Mouse (Mus musculus) hematopoietic stem cell, adult 5-6 weeks (primary cell): ENCODE measurements around the gene Mtch1. TPM values are rescaled to one million over a fixed set of nuclear protein-coding genes. Genes with fewer than 3 reads are reported as not detected.

Experiments used
- ATAC-seq, 2 experiments: fragments of 125-278 bp in 1 of 2; replicated peaks in 1 of 2; 2 replicates each; pipeline ENCODE4 v1.8.0; 2016 to 2017; ENCODE audit warnings: inconsistent platforms in 2 of 2, mild to moderate bottlenecking in 2 of 2, moderate number of reproducible peaks in 2 of 2, low read depth in 1 of 2, moderate TSS enrichment in 1 of 2; ENCODE audit not compliant: low FRiP score in 2 of 2, poor library complexity in 2 of 2, severe bottlenecking in 2 of 2, insufficient read depth in 1 of 2, low TSS enrichment in 1 of 2
- total RNA-seq: library from RNA; stranded (forward); fragments of 172-1452, 232-1000 nt; gene quantifications from 2 replicates; pipeline ENCODE4 v1.2.3, GENCODE M21; 2017

Mtch1 gene
- total RNA-seq, 1 experiment from 2014 or later = 60.6 TPM

DNA sequence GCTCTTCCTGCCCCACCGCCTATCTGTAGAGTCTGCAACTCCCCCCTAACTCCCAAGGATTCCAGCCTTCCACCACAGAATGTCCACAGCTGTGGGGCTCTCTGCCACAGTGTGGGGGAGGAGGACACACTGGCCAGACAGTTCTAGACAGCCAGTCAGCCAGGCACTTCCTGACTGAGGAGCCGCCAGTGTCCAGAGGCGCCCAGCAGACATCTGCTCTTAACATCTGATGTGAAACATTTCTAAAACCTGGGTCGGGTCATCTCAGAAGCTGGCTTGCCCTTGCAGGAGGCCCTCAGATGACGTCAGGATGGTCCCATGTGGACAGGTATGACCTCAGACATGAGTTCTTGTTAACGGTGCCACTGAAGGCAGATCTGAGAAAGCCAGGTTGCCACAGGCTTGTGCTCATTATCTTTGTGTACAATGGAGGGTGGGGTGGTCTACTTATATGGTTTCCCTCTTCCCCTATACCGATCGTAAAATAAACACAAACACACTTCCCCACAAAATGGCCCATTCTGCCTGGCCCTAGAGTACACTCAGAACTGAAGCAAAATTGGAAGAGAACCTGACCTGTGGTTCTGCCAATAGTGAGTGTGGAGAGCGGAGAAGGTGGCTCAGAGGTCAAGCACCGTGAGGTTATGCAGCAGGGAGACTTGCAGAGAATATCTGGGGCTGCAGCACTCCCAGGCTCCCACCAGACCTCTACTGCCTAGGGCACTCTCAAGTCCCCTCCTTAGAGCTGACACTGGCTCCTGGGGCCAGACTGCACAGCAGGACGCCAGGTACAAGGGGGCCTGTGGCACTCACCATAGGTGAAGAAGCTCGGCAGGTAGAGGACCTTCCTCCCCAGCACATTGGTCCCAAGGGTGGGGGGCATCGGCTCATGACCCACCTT, 5.5 kb downstream of the Mtch1 start:
- no peak for ATAC-seq

DNA sequence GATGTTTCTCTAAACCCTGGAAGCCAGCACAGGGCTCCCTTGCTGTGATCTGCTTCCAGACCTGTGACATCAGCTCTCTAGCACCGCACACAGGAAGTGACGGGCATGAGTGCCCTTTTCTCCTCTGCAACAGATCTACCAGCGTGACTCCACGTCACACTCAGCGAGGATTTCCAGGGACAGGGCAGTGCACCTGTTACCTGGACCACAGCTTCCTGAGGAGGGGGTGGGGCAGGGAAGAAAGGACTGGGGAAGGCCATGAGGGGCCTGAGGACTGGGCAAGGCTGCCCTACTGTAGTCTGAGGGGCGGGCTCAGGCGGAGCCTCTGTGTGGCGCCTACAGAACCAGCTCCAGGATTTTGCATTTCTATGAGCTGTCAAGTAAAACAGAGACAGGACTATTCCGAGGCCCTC, 6.1 kb downstream of the Mtch1 start:
- peak; percentile 75 to 81 for ATAC-seq

DNA sequence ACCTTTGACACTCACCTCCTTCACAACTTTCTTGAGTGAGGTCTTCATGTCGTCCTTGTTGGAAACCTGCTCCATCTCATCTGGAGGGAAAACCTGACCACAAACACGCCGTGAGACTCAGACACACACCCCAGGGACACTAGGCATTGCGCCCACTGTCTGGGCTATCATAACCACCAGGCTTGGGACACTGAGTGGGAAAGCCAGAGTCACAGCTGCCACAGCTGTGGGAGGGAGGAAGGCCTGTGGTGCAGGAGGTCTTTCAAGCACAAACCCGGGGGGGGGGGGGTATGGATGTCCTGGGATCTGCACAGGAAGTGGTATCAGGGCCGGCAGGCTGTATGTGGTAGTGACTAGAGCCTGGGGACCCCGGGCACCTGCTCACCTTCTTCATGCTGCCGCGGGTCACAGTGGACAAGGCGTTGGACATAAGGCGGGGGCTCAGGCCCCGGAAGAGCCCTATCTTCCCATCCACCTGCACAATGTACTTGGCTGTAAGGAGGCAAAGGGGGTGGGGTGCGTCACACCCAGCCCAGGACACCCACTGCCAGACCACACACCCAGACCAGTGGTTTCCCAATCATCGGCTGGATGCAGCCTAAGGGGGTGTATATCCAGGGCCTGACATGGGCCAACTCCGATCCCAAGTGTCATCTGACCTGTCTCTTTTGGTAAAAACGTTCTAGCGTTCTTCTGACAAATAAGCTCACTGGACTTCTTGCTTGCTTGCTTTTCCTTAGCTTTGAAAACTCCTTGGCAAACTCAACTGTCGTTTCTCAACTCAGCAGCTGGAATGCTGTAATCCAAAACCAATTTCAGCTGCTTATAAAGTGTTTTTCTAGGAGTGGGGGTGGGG, 7.1 kb downstream of the Mtch1 start:
- ATAC-seq = no peak

DNA sequence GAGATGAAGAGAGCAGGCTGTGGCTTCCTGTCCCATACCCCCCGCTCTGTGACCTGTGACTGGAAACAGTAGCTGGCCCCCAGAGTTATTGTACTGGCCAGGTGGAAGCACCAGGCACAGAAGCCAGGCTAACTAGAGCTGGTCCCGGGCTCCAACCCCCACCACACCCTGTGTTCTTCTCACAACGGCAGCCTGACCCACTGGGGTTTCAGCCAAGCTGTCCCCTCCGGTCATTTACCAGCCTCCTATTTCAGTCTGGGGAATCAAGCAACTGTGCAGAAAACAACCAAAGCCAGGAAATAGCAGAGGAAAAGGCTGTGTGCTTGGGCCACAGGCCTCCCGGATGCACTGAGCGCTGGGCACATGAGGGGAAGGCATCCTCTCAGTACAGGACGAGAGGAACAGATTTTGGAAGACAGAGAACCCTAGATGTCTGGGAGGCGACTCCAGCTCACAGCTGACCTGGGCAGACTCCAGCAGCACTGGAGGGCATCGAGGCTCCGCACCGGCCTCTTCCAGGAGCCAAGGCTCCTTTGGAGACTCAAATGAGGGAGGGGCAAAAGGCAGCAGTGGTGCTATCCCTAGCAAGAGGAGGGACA, 8.5 kb downstream of the Mtch1 start:
- no peak for ATAC-seq

DNA sequence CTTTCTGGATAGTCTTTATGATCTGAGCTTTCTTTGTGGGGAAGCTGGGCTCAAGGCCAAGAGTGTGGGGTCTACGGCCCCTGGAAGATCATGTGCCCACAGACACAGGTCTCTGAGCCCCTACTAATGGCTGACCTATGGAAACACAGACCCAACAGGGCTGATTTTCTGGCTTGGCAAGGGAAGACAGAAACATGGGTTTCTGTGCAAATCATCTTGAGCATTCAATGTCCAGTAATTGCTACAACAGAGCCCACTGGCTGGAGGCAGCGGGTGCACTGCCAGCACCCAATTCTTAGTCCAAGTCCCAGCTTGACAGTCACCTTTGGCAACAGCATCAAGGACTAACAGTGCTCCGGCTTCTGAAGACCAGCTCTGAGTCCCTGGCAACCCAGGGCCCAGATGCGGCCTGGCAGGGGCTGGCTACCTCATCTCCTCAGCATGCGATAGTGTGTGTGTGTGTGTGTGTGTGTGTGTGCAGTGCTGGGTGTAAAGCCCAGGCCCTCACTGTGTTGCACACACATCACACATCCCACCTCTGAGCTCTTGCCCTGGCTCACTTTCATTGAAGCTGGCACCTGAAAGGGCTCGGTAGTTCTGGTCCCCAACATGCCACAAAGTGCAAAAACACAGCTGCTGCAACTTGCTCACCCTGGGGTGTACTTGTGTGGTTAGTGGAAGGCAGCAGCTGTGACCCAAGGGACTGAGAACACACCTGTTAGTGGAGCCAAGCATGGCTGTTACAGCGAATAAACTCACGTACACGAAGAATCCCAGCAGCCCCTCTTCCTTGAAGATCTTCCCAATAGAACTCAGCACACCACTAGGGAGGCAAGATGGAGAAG, 9.5 kb downstream of the Mtch1 start:
- ATAC-seq = no peak

DNA sequence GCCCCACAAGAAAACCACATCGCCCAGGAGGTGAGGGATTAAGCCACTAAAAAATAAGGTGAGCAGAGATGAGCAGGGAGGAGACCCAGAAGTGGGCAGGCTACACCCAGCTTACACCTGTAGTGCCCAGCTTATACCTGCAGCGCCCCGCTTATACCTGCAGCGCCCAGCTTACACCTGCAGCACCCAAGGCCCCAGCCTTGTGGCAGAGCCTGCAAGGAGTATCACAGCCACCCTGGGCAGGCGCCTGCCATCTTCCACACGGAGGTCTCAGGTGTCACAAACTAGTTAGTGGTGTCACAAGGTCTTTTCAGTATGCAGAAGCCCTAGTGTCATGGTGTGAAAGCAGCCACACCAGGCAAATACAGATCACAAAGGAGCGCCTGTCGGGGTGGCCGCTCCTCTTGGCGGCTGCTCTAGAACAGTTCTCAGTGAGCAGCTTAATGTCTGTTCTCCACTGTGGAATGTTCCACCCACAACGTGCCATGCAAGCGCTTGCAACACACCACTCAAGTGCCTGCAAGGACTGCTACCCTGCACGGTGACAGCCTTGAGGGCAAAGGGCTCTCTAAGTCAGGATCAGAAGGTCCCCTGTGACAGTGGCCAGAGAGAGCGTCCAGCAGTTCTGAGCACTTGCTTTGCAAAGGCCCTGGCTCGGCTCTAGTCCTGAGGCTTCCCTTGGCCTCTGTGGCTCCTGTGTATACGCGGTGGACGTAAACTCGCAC, 11.3 kb downstream of the Mtch1 start:
- ATAC-seq = no peak

DNA sequence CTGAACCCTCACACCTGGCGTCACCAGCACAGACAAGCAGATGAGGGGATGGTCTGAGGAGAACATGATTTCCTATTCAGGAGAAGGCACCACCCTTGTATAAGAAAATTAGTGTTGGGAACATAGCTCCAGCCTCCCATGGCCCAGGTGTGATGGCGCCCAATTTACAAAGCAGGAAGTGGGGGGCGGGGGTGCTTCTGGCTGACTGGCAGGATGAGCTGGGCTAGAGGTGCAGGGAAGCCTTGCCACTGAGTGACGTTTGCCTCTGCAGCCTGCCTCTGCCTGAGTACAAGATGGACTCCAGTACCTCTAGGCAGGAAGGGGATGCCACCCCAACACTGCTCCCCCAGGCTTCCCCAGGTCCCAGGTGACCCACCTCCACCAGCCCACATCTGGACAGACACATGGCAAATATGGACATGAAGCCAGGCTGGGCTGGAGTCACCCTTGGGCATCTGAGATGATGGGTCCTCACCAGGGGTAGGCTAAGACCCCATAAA, 15.5 kb downstream of the Mtch1 start:
- no peak for ATAC-seq

DNA sequence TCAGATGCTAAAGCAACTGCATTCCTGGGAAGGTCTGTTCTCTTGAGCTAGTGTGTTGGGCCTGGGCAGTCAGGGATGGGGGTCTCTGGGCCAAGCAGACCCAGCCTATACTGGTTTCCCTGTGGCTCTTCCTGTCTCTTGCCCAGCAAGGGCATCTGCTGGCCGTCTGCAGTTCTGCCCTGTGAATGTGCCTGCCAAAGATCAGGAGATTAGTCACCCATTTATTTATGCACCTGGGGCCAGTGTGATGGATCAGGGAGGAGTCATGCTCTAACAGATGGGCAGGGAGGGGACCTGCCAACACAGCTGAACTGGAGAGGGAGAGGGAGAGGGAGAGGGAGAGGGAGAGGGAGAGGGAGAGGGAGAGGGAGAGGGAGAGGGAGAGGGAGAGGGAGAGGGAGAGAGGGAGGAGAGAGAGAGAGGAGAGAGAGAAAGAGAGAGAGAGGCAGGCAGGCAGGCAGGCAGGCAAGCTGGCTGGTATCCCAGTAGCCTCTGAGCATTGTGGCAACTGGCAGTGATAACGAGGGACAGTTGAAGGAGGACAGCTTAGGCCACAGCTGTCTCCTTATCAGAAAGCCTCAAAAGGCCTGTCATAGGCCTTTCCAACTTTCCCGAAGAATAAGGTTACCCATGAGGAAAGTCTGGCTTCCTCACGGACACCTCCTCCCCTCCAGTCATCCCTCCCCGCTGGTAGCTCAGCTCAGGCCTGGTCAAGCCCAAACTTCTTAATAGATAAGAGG, 16.9 kb downstream of the Mtch1 start:
- ATAC-seq = no peak

DNA sequence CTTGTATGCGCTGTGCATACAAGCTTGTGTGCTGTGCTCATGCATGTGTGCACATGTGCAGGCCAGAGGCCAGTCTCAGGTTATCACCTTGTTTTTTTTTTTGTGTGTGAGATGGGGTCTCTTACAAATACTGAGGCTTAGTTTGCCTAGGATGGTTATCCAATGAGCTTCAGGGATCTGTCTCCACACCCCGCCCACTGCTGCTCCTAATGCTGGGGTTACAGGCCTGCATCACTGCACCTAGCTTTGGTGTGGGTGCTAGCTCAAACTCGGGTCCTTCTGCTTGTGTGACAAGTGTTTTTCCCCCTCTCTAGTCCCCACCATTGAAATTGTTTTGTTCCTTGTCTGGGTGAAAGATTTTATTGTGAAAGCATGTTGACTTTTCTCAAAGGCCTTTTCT, 17.5 kb downstream of the Mtch1 start:
- no peak for ATAC-seq

DNA sequence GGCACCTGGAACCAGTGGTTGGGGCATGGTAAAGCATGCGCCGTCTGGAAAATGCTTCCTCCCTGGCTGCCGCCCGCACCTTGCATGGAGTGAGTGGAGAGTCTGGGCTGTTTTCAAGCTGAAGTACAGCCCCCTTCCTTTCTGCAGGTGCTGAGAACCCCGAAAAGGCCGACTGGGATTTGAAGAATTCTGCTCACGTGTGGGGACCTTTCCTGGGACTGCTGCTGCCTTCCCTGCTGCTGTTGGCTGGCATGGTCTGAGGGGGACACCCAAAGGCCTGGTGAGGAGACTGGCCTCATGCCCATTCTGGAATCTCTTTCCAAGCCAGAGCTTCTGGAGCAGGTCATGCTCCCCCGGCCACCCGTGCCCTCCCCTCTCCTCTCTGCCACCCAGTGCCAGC, 20.0 kb downstream of the Mtch1 start:
- no peak for ATAC-seq

DNA sequence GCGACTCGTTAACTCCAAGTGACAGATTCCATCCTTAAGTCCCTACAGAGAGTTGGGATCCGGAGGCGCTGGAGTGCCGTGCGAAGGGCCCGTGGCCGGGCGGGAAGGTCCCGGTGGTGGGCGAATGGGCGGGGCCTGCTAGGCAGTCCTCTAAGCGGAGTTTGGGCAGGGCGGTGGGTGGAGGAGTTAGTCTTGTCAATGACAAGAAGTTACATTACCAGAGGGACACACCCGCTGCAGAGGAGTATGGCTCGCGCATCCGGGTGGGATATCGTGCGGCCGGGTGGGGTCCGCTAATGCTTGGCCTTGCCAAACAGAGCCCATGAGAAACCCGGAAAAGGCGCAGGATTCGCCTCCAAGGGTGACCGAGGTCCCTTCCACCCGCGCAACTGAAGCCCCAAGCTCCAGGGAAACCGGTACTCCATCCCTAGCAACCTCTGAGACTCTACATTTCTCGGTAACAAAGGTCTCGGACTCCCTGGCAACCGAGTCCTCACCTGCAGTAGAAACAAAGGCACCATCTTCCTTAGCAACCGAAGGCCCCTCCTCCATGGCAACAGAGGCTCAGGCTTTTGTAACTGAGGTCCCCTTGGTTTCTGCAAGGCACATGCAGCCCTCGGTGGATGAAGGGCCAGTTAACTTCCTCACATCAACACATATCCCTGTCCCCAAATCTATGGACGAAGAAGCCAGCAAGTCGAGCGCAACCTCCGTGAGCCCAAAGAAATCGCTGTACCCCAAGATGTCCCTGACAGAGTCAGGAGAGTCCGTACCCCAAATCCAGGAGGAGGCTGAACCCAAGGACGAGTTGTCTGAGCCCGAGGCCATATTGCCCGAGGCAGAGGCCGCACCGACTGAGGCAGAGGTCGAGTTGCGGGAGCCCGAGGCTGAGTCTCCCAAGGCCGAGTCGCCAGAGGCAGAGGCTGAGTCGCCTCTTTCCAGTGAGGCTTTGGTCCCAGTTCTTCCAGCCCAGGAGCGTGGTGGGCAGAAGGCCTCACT, 20.9 kb downstream of the Mtch1 start:
- ATAC-seq = 0 out of 4 replicates have a peak, but pooled peaks of 1 of the 2 experiments have one; percentile 23

DNA sequence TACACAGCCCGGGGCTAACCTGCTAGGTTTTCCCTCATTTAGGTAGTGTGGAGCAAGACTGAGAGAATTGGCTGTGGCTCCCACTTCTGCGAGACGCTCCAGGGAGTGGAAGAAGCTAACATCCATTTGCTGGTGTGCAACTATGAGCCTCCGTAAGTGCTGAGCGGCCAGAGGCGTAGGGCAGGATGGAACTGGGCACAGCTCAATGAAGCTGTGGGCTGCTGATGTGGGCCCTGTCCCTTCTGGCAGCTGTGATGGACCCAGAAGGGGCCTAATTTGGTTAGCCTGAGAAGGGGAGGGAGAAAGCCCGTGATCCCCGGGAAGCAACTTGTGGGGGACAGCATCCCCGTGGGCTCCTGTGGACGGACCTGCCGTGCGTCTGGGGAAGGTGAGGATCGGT, 21.9 kb downstream of the Mtch1 start:
- ATAC-seq = no peak

DNA sequence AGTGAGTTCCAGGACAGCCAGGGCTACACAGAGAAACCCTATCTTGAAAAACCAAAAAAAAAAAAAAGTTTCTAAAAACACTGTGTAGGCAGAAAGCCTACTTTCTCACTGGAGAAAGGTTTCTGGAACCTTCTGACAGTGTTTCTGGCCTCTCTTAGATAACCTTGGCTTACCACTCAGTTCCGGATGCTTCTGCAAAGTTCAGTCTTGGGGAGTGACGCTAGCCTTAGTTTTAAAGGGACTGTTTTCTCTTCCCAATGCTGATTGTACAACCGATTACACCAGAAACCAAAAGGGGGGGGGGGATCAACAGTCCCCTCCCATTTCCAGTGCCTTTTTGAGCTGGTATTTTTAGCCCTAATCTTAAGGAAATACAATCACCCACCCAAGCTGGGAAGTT, 24.1 kb downstream of the Mtch1 start:
- no peak for ATAC-seq

DNA sequence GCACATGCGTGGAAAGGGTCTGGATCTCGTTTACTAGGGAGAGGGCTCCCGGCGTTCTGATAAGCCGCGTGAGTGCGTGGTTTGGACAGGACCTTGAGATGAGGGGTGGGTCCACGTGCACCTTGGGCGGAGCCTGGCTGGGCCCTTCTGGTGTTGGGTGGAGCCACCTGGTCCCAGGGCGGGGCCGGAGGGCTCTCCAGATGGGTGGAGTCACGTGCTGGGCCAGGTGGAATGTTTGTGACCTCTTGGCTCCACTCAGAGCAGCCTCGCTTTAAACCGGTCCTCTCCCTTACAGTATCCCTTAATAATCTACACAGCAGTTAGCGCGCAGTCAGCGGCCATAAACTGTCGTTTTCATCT, 25.2 kb downstream of the Mtch1 start:
- no peak for ATAC-seq
